In the genomic region with DNA sequence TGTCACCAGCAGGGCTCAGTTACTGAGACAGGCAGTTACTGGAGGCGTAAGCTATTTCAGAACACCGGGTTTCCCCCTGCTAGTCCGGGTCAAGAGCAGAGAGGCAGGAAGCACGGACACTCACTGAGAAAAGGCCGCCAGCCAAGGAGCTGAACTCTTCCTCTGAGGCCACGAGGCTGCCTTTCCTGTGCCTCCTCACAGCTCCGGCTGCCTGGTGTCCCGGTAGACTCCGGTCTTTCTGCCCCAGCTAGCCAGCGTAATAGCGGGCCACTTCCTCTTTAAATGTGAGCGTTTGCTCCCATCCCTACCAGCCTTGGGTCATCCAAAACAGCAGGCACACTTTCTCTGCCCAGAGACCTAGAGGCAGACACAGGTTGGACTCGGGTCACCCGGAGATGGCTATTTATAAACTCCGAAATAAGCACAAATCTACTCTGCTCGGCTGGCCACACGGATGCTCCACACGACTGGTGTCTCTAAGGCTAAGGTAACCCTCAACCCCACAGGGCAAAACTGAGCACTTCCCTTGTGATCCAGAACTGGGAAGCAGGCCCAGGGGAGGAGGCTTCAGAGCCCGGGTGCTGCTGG, we compare ENCODE assay signal across 8 mouse cellular contexts. TPM values are rescaled to one million over a fixed set of nuclear protein-coding genes. Genes with fewer than 3 reads are reported as not detected.
DNase-seq lines count a peak whose midpoint lies in the region; ATAC-seq lines count a peak whose summit lies in the region.

No protein-coding gene starts in this region.

- H3K36me3 ChIP-seq in embryonic facial prominence, embryonic 15.5 days: no peaks in the 10 kb centered on the region

- 29% methylated on average over 19 of the region's 19 CpGs for WGBS in embryonic facial prominence, embryonic 15.5 days

- no peaks in the 10 kb centered on the region for H3K9me3 ChIP-seq in embryonic facial prominence, embryonic 15.5 days (replicated peaks)

- H3K4me2 ChIP-seq in embryonic facial prominence, embryonic 15.5 days (replicated peaks): peak overlapping the region; percentile 27; the same call in 1 of the 2 replicates

- no peak overlapping the region for H3K9ac ChIP-seq in embryonic facial prominence, embryonic 15.5 days

- no peak overlapping the region for H3K4me3 ChIP-seq in embryonic facial prominence, embryonic 15.5 days (replicated peaks)

- peaks cover 5% of the 10 kb centered on the region; the same call in 1 of the 2 replicates for H3K27me3 ChIP-seq in embryonic facial prominence, embryonic 15.5 days

- no peak overlapping the region for H3K27ac ChIP-seq in embryonic facial prominence, embryonic 15.5 days (replicated peaks)

- no peak for ATAC-seq in embryonic facial prominence, embryonic 15.5 days (ENCODE audit: insufficient number of reproducible peaks, low FRiP score, low TSS enrichment, low read depth)
- ATAC-seq in inflammation-experienced regulatory T-cells, adult 6 months: no peak

- DNase-seq in left cerebral cortex, postnatal 36 days (ENCODE audit: low spot score in 2 of 2): peak; percentile 7 to 10
- DNase-seq in left cerebral cortex, adult 11 months (ENCODE audit: low spot score): no peak
- peak; percentile 33 for DNase-seq in brain, adult 2 months (ENCODE audit: low read depth, low spot score)
- DNase-seq in heart, postnatal 10 days: peak; percentile 68 to 74
- DNase-seq in lung, postnatal 4 days: peak; percentile 28 to 53
- no peak for DNase-seq in right cerebral cortex, postnatal 4 days

- intact Hi-C loops in left cerebral cortex, postnatal 36 days (cut with DNase I): no loop called here
- intact Hi-C loops in heart, postnatal 10 days (cut with DNase I): loop anchor here (5.0 kb wide), 1 partner anchor 279 kb away; no protein-coding TSS in a partner anchor

- peaks cover 27% of the 10 kb centered on the region for H3K4me1 ChIP-seq in embryonic facial prominence, embryonic 15.5 days

RNA-seq across cellular contexts. Expression of a gene that starts 1.7 kb away (rescaled TPM):
- total RNA-seq in left cerebral cortex, postnatal 36 days (2021): under 1 TPM; 0.11 to 0.35 TPM
- polyA plus RNA-seq in embryonic facial prominence, embryonic 15.5 days (2015; fragmentation: Nextera tagmentation; extraction: Ambion mirVana): 2.1 and 3.7 TPM in 2 replicates
- 10 to 100 TPM; 59.4 to 74.8 TPM for total RNA-seq in heart, postnatal 10 days (2021)
- under 1 TPM in 1 of 3 experiments, not detected in 2; 0.08 TPM for polyA plus RNA-seq in inflammation-experienced regulatory T-cells, adult 6 months (2017; shearing (Covaris generic))

Comparison
In these comparisons a context has a peak if more than half of its experiments do, and no peak if none do; other contexts are left out.
1. DNase-seq: peak in left cerebral cortex, postnatal 36 days (2 of 2), brain, adult 2 months (single experiment), heart, postnatal 10 days (2 of 2) and lung, postnatal 4 days (2 of 2); none in left cerebral cortex, adult 11 months (single experiment) and right cerebral cortex, postnatal 4 days (single experiment).
2. RNA of a gene that starts 1.7 kb away (total RNA-seq): 59.4 to 74.8 TPM in heart, postnatal 10 days; 0.11 to 0.35 TPM in left cerebral cortex, postnatal 36 days; every median in the first group is over 10 times any median in the second.